Mouse (Mus musculus): ENCODE data around the gene Hhipl1.
A peak's percentile ranks its signal among the peaks of the same experiment; 100 is the strongest.

Hhipl1 gene

DNA sequence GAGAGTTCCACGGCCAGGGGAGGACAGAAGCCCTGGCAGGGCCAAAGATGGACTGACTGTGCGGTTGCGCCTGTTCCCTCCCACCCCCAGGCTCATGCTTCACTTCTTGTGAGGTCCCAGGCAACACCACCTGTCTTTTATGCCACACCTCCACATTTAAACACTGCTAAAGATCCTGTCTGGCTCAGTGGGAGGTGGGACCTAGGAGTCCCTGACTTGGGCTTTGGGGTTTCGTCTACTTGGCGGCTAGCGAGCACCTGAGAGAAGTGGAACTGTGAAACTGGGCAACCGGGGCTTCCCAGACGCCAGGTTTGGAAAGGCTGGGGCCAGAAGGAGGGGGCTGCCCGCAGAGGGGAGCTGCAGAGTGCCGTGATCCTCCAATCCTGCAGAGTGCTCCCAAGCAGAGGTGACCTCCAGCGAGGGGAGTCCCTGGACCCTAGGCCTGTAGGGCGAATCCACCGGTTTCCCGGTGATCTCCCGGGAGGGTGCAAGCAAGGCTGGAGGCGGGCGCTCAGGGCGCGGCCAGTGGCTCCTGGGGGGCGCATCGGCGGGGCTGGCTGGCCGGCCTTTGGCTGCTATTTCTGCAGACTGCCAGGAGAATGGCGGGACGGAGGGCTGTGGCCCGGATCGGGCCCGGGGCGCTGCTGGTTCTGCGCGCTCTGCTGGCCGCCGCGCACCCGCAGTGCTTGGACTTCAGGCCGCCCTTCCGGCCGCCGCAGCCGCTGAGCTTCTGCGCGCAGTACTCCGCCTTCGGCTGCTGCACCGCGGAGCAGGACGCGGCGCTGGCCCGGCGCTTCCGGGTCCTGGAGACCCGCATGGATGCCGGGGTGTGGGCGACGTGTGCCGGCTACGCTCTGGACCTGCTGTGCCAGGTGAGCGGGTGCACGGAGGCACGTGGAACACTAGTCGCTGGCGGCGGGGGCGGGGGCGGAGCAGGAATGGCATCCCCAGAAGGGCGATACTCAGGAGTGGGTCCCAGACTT is at the start of gene Hhipl1:
Gene Hhipl1, plus strand, starts transcription at position 459 of the 983 bp plus-strand sequence.
- no peak for DNase-seq (ENCODE audit: low spot score in 2 of 2)

DNA sequence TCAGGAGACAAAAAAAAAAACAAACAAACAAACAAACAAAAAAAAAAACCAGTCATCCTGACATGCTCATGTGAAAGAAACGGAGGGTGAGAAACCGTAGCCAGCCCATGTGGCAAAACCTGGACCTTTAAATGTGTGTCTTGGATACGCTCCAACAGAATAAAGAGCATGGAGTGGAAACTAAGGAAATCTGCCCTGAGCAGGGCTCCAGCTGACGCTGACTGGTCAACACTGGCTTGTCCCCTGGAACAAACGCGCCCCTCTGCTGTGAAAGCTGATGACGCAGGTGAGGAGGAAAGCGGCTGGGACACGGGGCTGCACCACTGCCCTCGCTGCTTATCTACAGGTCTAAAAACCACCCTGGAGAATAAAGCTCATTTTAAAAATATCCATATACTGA is 49.3 kb upstream of the Hhipl1 start:
- no peak for DNase-seq (ENCODE audit: low spot score in 2 of 2)

DNA sequence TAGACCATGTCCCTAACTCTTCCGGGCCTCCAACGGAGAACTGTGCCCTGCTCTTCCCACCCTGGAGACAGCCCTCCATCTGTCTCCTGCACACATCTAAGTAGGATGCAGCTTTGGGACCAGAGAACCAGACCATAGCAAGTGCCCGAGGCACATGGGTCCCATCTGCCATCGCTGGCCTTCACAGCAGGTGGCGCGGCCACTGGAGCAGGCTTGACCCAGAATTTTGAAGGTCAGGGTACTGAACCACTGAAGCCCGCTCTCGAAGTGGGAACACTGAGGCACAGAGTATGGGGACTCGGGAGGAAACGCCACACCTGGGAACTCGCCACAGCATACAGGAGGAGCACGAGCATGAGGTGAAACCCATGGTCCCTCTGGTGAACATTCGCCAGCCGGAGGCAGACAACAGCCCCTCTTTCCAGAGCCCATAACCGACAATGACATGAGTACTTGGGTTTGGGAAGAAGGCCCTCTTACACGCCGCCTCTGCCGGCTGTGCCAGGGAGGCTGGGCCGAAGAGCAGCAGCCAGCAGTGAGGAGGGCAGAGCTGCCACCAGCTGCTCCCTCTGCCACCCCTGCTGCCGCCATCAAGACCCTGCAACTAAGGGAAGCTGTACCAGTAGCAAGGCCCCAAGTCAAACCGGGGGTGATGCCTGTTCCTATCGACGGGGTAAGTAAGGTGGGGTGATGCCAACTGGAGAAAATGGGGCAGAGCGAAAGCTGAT is 46.6 kb upstream of the Hhipl1 start:
- DNase-seq (ENCODE audit: low spot score in 2 of 2), result no peak

DNA sequence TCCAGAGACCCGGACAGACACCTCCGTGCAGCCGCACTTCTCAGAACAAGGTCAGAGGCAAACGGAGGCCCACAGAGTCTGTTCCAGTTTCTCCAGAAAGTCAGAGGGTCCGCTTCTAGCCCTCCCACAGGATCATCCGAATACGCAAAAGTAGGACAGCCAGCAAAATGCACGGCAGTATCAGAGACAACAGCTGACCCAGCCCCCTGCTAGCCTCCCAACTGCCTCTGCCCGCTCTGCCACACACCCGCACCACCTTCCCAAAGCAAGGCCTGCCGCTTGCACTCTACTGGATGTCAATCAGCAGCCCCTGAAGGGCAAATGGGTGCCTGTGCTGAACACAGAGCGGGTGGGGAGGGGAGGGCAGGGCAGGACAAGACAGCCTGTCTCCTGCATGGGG is 45.1 kb upstream of the Hhipl1 start:
- no peak for DNase-seq (ENCODE audit: low spot score in 2 of 2)

DNA sequence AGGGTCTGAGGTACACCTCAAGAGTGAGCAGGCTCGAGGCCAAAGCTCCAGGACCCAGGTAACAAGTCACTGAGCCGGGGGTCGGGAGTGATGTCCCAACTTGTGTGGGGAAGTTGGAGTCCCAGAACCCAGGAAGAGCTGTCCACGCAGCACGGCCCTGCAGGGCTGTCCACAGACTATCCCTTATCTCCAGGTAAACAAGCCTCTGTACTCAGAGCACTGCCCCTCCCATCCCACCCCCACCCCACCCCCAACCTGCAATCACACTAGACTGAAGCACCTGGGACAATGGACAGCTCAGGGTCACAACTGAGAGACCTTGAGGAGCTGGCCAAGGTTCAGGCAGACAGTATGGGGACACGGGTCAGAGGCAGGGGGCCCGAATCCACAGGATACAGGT is 41.2 kb upstream of the Hhipl1 start:
- DNase-seq (ENCODE audit: low spot score in 2 of 2), result no peak

GRCm38 (mm10) chr12:108265831-108266619 is 40.0 kb upstream of the Hhipl1 start:
- no peak for DNase-seq (ENCODE audit: low spot score in 2 of 2)

GRCm38 (mm10) chr12:108267653-108268052 is 38.4 kb upstream of the Hhipl1 start:
- no peak for DNase-seq (ENCODE audit: low spot score in 2 of 2)

DNA sequence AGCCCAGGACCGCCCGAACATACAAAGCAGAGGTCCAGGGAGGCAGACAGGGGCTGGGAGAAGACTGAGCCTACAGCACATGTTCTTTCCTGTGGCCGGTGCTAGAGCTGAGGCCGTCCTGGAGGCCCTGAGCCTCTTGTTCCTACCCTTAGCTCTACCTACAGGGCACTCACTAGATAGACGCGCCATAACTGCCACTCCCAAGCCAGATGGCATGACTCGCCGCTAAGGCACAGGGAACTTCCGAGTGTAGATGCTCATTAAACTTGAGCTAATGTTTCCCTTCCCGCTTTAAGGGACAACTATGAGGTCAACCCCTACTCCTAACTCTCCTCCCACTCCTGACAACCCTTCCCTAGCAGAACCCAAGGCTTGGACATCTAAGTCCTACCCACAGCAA is 37.1 kb upstream of the Hhipl1 start:
- no peak for DNase-seq (ENCODE audit: low spot score in 2 of 2)

DNA sequence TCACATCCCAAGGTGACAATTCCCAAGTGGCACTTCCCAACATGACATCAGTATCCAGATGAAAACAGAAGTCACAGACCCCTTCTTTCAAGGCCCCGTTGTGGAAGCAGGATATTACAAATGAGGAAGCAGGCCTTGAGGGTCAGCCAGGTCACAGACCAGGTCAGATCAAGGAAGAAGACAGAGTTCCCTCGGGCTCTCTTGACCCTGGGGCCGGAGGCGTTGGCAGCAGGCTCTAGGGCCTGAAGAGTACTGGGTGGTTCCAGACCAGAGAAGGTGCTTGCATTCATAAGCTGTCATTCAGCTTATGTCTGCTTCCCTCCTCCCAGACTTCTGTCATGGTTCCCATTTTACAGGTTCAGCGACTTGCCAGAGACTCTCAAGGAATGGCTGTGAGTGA is 36.4 kb upstream of the Hhipl1 start:
- no peak for DNase-seq (ENCODE audit: low spot score in 2 of 2)

DNA sequence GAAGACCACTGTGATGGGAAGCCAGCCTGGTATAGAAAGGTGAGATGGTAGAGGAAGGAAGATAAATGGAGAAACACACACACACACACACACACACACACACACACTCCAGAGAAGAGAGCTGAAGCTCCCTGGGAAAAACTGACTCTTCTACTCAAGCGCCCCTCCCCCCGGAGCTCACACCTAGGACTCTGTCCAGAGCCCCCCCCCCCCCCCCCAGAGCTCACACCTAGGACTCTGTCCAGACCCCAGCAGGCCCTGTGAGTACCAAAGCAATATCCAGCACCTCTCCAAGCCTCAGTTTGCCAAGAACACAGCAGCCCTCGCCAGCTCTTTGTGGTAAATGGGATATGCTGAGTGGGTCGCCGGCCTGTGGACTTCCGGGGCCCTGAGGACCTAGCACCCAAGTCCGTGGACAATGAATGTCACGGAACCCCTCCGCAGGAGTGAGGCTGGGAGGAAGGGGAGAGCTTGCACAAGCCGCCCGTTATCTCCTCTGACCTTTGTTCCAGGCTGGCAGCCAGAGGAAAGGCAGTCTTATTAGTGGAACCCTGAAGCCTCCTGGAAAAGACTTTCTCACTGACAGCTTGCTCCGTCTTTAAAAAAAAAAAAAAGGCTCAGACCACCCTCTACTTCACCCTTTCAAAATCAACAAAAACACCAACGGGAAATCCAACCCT is 35.7 kb upstream of the Hhipl1 start:
- DNase-seq (ENCODE audit: low spot score in 2 of 2), result no peak

DNA sequence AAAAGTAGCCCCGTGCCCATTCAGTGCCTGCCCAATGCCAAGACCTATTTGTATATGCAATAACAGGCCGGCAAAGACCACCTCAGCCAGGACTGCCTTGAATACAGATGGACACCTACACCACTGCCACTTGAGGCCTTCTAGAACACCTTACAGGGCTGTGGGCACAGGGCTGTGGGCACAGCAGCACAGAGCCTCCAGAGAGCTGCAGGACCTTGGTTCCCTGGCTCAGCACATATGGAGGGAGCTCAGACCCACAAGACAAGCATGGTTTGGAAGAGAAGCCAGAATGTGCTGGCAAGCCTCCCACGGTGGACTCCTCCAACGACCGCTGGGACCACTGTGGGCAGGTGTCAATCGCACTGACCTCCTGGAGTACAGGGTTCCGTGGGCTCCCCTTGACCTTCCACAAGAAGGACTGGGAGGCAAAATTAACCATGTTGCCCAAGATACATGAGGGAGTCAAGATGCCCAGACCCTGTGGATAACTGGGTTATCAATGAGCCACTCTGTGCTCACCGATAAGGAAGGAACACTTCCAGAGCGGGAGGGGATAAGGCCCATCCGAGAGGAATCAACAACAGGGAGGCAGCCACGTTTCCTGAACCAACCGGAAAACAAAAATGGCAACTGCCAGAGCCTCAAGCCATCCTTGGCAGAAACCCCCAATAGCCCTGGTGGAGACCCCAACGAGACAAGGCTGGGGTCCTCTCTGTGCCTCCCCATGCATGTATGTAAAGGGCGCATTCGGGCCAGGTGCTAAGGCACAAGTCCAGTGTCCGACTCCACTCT is 34.5 kb upstream of the Hhipl1 start:
- no peak for DNase-seq (ENCODE audit: low spot score in 2 of 2)

- no peak for DNase-seq (ENCODE audit: low spot score in 2 of 2)
Measured at GRCm38 (mm10) chr12:108272143-108272635, 33.9 kb upstream of the Hhipl1 start.

GRCm38 (mm10) chr12:108273466-108274312 is 32.4 kb upstream of the Hhipl1 start:
- DNase-seq (ENCODE audit: low spot score in 2 of 2), result no peak

- DNase-seq (ENCODE audit: low spot score in 2 of 2), result no peak
Measured at GRCm38 (mm10) chr12:108274313-108274595, 31.8 kb upstream of the Hhipl1 start.

DNA sequence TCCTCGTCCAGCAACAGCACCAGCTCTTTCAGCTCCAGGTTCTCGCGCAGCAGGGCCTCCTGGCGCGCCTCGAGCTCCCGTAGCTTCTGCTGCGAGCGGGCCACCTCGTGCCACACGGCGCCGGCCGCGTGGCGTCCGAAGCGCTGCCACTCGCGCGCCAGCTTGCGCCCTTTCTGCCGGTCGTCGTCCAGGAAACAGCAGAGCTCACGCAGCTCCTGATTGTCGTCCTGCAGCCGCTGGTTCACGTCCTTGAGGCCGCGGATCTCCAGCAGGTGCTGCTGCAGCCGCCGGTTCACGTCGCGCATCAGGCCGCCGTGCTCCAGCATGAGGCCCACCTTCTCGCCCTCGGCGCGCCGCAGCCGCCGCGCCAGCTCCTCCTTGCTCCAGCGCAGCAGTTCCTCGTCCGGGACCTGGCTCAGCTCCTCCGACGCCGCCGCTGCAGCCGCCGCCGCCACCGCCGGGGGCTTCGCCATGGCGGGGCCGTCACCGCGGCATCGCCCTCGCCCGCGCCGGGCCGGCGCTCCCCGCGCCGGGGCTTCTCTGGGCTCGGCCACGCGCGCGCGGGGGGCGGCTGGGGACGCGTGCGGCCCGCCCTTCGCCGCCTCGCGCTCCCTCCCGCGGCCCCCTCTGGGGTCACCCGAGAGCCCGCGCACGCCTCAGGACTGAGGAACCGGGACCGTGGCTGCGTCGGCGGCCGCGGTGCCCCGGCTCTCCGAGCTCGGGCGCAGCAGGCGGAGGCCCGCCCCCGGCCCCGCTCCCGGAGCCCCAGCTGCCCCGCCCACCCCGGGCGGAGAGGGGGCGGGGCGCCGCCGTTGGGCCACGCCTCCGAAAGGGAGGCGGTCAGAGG is 31.2 kb upstream of the Hhipl1 start, which contains the start of gene Ccdc85c:
Gene Ccdc85c, minus strand, starts transcription at position 765 of the 847 bp plus-strand sequence.
- peak; percentile 23 to 33 for DNase-seq (ENCODE audit: low spot score in 2 of 2)

DNA sequence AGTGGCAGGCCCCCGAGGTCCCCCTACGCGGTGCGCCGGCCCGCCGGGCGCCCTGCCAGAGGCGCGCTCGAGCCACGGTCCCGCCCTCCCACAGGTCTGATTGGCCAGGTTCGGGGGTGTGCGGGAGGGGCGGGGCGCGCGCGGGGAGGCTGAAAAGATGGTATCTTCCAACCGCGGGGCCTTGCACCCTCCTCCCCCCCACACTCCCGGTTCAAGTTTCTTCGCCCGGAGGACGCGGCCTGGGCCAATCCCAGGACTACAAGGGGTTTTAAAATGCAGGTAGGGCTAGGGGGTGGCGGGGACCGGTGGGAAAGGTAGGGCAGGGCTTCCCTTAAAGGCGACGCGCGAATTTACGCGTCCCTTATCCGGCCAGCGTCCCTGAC is 30.6 kb upstream of the Hhipl1 start:
- peak; percentile 91 to 95 for DNase-seq (ENCODE audit: low spot score in 2 of 2)

GRCm38 (mm10) chr12:108275920-108276822 is 29.9 kb upstream of the Hhipl1 start:
- no peak for DNase-seq (ENCODE audit: low spot score in 2 of 2)
